Mouse (Mus musculus) left cerebral cortex, postnatal 14 days (tissue): Measurements from ENCODE around the gene Klhl10. TPM values are rescaled to one million over a fixed set of nuclear protein-coding genes. Genes with fewer than 3 reads are reported as not detected.

Experiments used
- DNase-seq, 2 experiments: peaks; one replicate each; pipeline ENCODE4 v3.0.0; 2021 to 2022; ENCODE audit warnings: low spot score in 2 of 2, mixed read lengths in 1 of 2
- intact Hi-C: fragments of 180-260 bp; cut with DNase I; formaldehyde crosslinking; loops from one replicate; pipeline ENCODE4 v1.15.1; 2025
- total RNA-seq, 2 experiments: library from RNA; stranded (reverse); gene quantifications; 2 replicates each; pipeline ENCODE4 v1.2.3; 2021

Gene Klhl10
- total RNA-seq, 2 experiments from 2014 or later = 1.4 to 2.2 TPM

- intact Hi-C loops = no loop called here
- peak; percentile 82 to 85 for DNase-seq
Observed at GRCm38 (mm10) chr11:100440691-100441522, 810 bp upstream of the Klhl10 start.

- no peak for DNase-seq
- intact Hi-C loops = no loop called here
Observed at GRCm38 (mm10) chr11:100442625-100443024, 908 bp downstream of the Klhl10 start.

- intact Hi-C loops = no loop called here
- DNase-seq = no peak
Observed at GRCm38 (mm10) chr11:100457247-100457646, 15.5 kb downstream of the Klhl10 start.

GRCm38 (mm10) chr11:100457711-100458110 lies 16.0 kb downstream of the Klhl10 start:
- DNase-seq = no peak
- intact Hi-C loops = no loop called here

GRCm38 (mm10) chr11:100462699-100463098 lies 21.0 kb downstream of the Klhl10 start:
- intact Hi-C loops = no loop called here
- DNase-seq = peak; percentile 33 to 35

- DNase-seq = no peak
- intact Hi-C loops = no loop called here
Observed at GRCm38 (mm10) chr11:100465229-100465792, 23.6 kb downstream of the Klhl10 start.

- intact Hi-C loops = no loop called here
Observed at GRCm38 (mm10) chr11:100465833-100466232, 24.1 kb downstream of the Klhl10 start.

GRCm38 (mm10) chr11:100471352-100472196 lies 29.9 kb downstream of the Klhl10 start:
- peak in 1 of 2 experiments; percentile 10 for DNase-seq
- intact Hi-C loops = loop anchor here (5.0 kb wide), 2 partner anchors 44 to 114 kb away; partner anchors contain the start of gene Hap1

More at GRCm38 (mm10) chr11:100465833-100466232, 24.1 kb downstream of the Klhl10 start:
- no peak for DNase-seq

- DNase-seq = peak; percentile 92 to 93
- intact Hi-C loops = loop anchor here (5.0 kb wide), 2 partner anchors 45 to 115 kb away; partner anchors contain the start of gene Hap1
Observed at GRCm38 (mm10) chr11:100472197-100472934, 30.6 kb downstream of the Klhl10 start, which contains the start of gene Klhl11. TSS of gene Klhl11 (minus strand) at chr11:100472741.

- intact Hi-C loops = loop anchor here (5.0 kb wide), 2 partner anchors 46 to 116 kb away; partner anchors contain the start of gene Hap1
- DNase-seq = no peak
Observed at GRCm38 (mm10) chr11:100472935-100473295, 31.2 kb downstream of the Klhl10 start.

- no peak for DNase-seq
- intact Hi-C loops = no loop called here
Observed at GRCm38 (mm10) chr11:100476281-100476680, 34.6 kb downstream of the Klhl10 start.

GRCm38 (mm10) chr11:100479152-100479551 lies 37.4 kb downstream of the Klhl10 start:
- DNase-seq = no peak
- intact Hi-C loops = no loop called here

- intact Hi-C loops = no loop called here
- DNase-seq = no peak
Observed at GRCm38 (mm10) chr11:100484461-100484860, 42.7 kb downstream of the Klhl10 start.

GRCm38 (mm10) chr11:100485801-100486538 lies 44.3 kb downstream of the Klhl10 start:
- intact Hi-C loops = no loop called here
- peak in 1 of 2 experiments; percentile 16 for DNase-seq

GRCm38 (mm10) chr11:100490951-100491350 lies 49.2 kb downstream of the Klhl10 start:
- no peak for DNase-seq
- intact Hi-C loops = no loop called here

GRCm38 (mm10) chr11:100493771-100494170 lies 52.1 kb downstream of the Klhl10 start:
- DNase-seq = no peak
- intact Hi-C loops = no loop called here

GRCm38 (mm10) chr11:100500241-100500640 lies 58.5 kb downstream of the Klhl10 start:
- DNase-seq = no peak
- intact Hi-C loops = no loop called here

GRCm38 (mm10) chr11:100500651-100501050 lies 58.9 kb downstream of the Klhl10 start:
- intact Hi-C loops = no loop called here
- no peak for DNase-seq
